Mouse (Mus musculus) bone marrow, adult 2 months (tissue): Measurements from ENCODE around the gene Gm10065.
"Not testable (repeated sequence)": the region's sequence is repeated elsewhere in the genome, so short reads cannot be mapped to it uniquely, and the experiment has no call there.

Experiments
- CTCF ChIP-seq: fragments of 200-500 bp; IDR thresholded peaks from 2 replicates; pipeline ENCODE4 v1.5.1; 2011; ENCODE audit warnings: low read length, control low read depth; ENCODE audit not compliant: control insufficient read depth, insufficient read depth
- POLR2A ChIP-seq: fragments of 200-500 bp; IDR thresholded peaks from 2 replicates; pipeline ENCODE4 v1.6.1; 2011; ENCODE audit warnings: low read depth, mild to moderate bottlenecking, control low read depth, low read length, borderline replicate concordance; ENCODE audit not compliant: control insufficient read depth

DNA sequence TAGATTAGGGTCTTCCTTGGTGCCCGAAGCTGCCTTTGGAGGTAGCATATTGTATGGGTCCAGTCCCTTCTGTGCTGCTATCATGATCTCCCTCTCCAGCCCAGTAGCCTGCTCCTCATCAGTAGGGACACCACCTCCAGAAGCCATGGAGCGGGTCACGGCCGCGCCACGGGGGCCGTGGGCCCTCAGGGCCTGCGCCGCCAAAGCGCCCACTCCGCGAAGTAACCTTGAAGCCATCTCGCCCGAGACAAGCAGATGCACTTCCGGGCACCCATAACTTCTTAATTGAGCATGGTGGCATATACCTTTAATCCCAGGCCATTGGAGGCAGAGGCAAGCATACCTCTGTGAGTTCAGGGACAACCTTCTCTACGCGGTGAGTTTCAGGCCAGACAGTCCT is 21.9 kb upstream of the Gm10065 start, which contains the start of gene Gm11273:
- TF ChIP-seq CTCF, POLR2A: not testable (repeated sequence)
